Mouse (Mus musculus) retina, postnatal 1 day (tissue): ENCODE data around the gene Vmn1r177.
A peak's percentile ranks its signal among the peaks of the same experiment; 100 is the strongest.
"Not testable (repeated sequence)": the region's sequence is repeated elsewhere in the genome, so short reads cannot be mapped to it uniquely, and the experiment has no call there.

Experiments used
- DNase-seq: peaks from one replicate; pipeline ENCODE4 v3.0.0-alpha.2; 2012

Vmn1r177 gene

DNA sequence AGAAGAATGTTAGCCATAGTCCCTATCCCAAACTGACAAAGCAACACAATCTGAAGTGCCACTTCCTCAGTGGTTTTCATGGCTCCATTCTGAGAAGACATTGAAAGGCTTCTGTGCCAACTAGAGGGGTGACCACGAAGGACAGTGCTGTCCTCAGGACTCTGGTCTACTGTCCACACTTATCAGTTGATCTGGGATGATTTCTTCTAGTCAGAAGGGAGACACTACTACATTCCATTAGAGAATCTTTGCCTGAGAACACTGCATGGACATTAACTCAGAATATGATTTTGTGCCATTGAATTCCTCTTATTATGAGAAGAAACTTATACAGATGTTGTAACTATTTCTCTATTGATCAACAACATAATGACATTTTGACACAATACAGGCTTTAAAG lies at the start of gene Vmn1r177:
Vmn1r177 (minus strand) TSS at position 101 of the 400 bp plus-strand sequence.
- not testable (repeated sequence) for DNase-seq

GRCm38 (mm10) chr7:23891709-23892108 lies 25.5 kb upstream of the Vmn1r177 start, which contains the start of gene Vmn1r178:
Gene Vmn1r178 (plus strand): TSS chr7:23892009.
- no peak for DNase-seq

DNA sequence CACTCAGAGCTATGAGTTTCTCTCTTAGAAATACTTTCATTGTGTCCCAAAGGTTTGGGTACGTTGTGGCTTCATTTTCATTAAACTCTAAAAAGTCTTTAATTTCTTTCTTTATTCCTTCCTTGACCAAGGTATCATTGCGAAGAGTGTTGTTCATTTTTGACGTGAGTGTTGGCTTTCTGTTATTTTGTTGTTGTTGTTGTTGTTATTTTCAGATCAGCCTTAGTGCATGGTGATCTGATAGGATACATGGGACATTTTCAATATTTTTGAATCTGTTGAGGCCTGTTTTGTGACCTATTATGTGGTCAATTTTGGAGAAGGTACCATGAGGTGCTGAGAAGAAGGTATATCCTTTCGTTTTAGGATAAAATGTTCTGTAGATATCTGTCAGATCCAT lies 10.7 kb upstream of the Vmn1r177 start:
- peak; percentile 1 for DNase-seq

GRCm38 (mm10) chr7:23837272-23837671 lies 29.0 kb downstream of the Vmn1r177 start, which contains the start of gene Vmn1r176:
Gene Vmn1r176 (minus strand): TSS chr7:23837372.
- not testable (repeated sequence) for DNase-seq
